Mouse (Mus musculus): ENCODE measurements around the gene Frem1.

The Frem1 gene

DNA sequence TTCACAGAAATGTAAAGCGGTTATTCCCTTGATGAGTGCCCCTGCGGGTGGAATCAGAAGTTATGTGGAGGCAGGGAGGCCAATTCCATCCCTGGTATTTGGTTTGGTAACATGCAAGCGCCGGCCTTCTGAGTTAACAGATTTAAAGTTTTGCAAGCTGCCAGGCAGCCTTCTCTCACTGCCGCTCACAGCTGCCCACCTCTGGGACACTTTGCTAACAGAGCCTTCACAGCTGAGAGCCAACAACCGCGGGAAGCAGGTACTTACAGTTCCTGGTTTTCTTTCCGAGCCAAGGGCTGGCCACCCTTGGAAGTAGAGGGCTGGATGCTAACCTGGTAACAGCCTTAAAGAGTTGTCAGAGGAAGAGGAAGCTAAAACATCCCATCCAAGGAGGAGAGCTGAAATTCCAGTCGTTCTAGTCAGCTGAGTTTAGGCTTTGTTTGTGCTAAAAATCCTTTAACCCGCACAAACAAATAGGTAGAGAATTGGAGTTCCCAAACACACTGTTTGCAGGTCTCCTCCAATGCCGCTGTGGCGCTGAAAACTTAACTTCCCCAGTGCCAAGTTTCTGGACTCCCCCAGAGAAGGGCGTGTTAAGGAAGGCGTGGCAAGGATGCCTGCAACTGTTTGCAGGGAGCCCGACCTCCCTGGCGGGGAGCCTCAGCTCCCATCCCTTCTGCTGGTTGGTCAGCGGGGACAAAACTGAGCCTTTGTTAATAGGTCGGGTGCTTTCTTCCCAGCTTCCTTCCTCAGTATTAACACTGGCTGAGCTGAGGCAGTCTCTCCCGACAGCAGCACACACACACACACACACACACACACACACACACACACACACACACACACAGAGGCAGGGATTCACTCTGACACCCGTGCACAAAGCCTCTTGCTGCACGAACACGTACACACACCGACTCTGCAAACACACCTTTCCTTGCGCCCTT lies at the start of gene Frem1:
Gene Frem1 (minus strand): TSS at position 706 of the 944 bp plus-strand sequence.
- peak; percentile 86 for DNase-seq

DNA sequence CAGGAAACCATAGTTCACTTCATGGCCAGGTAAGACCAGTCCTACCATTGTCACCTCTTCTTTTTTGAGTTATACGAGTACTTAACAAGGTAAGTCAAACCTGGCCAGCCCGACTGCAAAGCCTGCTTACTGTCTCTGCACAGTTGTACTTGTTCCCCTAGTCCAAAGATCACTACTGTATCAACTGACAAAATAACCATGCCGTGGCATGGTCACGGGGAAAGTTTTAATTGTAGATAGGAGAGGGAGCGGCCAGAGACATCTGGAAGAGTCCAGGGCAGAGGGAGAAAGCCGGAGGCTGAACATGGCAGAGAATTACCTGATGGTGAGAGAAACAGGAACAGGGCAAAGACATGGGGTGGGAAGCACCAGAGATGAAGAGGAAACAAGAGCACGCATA lies 46.9 kb upstream of the Frem1 start:
- DNase-seq, result no peak

GRCm38 (mm10) chr4:83093941-83094340 lies 41.8 kb upstream of the Frem1 start:
- DNase-seq, result no peak

GRCm38 (mm10) chr4:83090691-83091448 lies 38.7 kb upstream of the Frem1 start:
- DNase-seq, result no peak

- no peak for DNase-seq
Measured at GRCm38 (mm10) chr4:83080364-83081174, 28.4 kb upstream of the Frem1 start.

DNA sequence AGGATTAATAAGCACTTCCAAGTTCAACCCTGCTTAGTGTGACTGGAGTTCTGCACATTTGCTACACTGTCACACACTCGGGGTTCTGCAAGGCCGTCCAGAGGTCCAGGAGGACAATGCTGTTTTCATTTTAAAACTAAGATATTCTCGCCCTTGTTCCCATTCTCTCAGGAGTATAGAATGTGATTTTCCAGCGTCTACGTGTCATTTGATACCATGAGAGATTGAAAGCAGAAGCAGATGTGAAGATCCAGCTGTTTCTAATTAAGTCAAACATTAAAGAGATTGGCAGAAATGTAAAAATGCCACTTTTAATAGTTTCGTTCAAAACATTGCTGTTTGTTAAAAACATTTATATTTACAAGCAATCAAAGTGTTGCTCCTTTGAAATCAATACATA lies 12.1 kb upstream of the Frem1 start:
- no peak for DNase-seq

GRCm38 (mm10) chr4:83061564-83061963 lies 9.4 kb upstream of the Frem1 start:
- DNase-seq, result no peak

DNA sequence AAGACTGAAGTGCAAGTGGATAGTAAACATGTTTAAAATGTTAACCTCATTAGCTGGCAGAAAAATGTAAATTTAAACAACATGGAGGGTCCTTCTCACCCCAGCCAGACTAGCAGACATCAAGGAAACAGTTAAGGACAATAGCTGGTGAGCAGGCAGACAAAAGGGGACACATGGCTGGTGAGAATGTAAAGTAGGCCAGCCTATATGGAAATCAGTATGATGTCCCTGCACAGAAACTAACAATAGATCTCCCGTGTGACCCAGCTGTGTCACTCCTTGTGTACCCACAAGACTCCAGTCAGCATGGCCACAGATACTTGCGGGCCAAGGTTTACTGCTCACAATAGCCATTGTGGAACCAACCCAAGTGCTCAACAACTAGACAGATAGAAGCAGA lies 6.5 kb upstream of the Frem1 start:
- DNase-seq, result peak; percentile 79

- no peak for DNase-seq
Measured at GRCm38 (mm10) chr4:83058182-83058581, 6.0 kb upstream of the Frem1 start.

- DNase-seq, result no peak
Measured at GRCm38 (mm10) chr4:83056496-83056895, 4.4 kb upstream of the Frem1 start.

DNA sequence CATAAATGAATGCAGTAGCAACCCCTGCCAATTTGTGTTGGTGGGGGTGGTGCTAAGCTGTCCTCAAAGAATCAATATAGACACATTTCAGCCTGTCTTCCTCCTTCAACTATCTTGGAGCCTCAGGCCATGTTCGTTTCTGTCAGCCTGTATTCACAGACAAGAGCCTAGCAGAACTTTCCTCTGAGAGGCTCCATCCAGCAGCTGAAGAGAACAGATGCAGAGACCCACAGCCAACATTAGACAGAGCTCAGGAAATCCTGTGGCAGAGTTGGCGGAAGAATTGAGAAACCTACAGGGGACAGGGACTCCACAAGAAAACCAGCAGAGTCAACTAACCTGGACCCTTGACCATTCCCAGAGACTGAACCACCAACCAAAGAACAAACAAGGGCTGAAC lies 3.3 kb upstream of the Frem1 start:
- DNase-seq, result no peak

DNA sequence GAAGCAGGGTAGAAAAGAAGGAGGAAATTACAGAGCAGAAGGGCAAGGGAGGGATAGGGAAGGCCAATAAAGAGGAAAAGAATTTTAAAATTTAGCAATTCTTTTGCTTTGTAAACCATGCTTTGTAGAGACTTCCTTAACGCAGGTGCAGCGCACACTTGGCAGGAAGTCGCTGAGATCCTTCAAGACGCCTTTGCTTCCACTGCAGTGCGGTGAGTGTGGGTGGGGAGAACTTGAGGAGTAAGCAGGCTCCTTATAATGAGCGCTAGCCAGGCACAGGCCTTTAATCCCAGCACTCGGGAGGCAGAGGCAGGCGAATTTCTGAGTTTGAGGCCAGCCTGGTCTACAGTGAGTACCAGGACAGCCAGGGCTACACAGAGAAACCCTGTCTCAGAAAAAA lies 1.1 kb upstream of the Frem1 start:
- DNase-seq, result no peak

GRCm38 (mm10) chr4:83051176-83051575 lies 963 bp downstream of the Frem1 start:
- DNase-seq, result peak; percentile 50

- no peak for DNase-seq
Measured at GRCm38 (mm10) chr4:83050151-83050796, 1.9 kb downstream of the Frem1 start.

GRCm38 (mm10) chr4:83049288-83049687 lies 2.9 kb downstream of the Frem1 start:
- no peak for DNase-seq

GRCm38 (mm10) chr4:83048561-83048960 lies 3.6 kb downstream of the Frem1 start:
- DNase-seq, result no peak

DNA sequence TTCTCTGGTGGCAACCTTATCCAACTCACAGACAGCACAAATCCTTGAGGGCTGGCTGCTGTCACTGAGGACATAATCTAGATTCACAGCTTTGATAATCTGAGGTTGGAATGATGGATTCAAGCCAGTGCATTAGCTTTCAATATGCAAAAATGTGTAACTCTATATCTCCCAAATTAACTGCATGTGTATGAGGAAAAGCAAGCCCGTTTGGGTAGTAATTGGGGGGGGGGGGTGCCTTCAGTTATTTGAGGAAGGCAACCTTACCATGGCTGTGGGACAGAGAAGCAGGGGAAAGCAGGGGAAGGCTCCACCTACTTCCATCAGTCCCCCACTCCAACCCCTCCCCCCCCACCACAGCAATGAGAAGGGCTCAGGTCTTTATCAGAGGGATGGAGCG lies 5.3 kb downstream of the Frem1 start:
- no peak for DNase-seq

- no peak for DNase-seq
Measured at GRCm38 (mm10) chr4:83046069-83046468, 6.1 kb downstream of the Frem1 start.

GRCm38 (mm10) chr4:83045266-83045665 lies 6.9 kb downstream of the Frem1 start:
- DNase-seq, result no peak

DNA sequence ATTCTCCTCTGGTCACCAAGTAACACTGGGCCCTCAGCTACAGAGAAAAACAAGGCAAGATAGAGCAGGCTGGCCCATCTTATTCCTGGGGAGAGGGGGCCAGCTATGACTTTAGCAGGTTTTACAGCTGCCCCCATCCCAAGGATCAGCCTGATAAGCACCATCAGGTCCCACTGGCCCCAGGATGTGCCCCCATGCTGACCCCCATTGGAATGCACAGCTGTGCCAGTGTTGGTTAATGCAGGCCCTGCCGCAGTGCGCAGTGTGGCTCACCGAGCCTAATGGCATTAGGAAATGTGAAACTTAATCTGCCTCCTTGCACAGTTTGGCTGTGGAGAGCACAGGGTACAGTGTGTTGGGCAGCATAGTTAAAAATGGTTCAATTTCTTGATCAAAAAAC lies 11.4 kb downstream of the Frem1 start:
- no peak for DNase-seq

GRCm38 (mm10) chr4:83032780-83033179 lies 19.4 kb downstream of the Frem1 start:
- DNase-seq, result no peak

DNA sequence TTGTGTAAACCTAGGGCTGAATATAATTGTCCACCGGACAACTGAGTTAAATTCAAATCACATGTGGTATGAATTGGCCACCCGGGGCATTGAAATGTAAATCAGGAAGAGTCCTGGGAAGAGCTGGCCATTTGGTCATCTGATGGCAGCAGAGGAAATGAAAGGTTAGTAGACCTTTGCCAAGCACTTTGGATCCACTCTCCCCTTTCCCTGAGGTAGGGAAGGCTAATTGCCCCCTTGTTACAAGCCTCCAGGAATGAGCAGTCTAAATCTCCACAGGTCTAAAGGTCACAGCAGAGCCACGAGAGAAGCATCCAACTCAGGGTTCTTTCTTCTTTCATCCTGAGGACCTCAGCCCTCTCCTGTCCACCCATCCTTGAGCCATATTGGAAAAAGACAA lies 20.5 kb downstream of the Frem1 start:
- no peak for DNase-seq

GRCm38 (mm10) chr4:83030097-83030496 lies 22.0 kb downstream of the Frem1 start:
- DNase-seq, result no peak

All from retina, postnatal 1 day (tissue).